Mouse (Mus musculus) heart, embryonic 14.5 days (tissue): Measurements from ENCODE around the gene Rbm15. TPM values are rescaled to one million over a fixed set of nuclear protein-coding genes. Genes with fewer than 3 reads are reported as not detected.

Experiments used
- polyA plus RNA-seq: library from polyadenylated mRNA; unstranded; fragments of >200 nt; fragmentation: Nextera tagmentation; extraction: Ambion mirVana; gene quantifications from 2 replicates; pipeline ENCODE4 v1.2.1, GENCODE M21; 2014

Rbm15 gene
- polyA plus RNA-seq, 1 experiment from 2014 or later: 11.7 TPM

Other genes starting within 250 kb of the Rbm15 start
- gene Kcna2, start 232.5 kb downstream of the Rbm15 start, polyA plus RNA-seq: 0.03 and 0.05 TPM in 2 replicates
- gene Kcna10, start 150.6 kb downstream of the Rbm15 start, polyA plus RNA-seq: not detected in 2 replicates
- gene Cym, start 111.9 kb downstream of the Rbm15 start, polyA plus RNA-seq: 0.27 and 0.32 TPM in 2 replicates
- gene A630076J17Rik, start 103.1 kb downstream of the Rbm15 start, polyA plus RNA-seq: 0.30 TPM in 1 of 2 replicates, not detected in the other
- gene Prok1, start 94.0 kb downstream of the Rbm15 start, polyA plus RNA-seq: not detected in 2 replicates
- 182 and 207 TPM in 2 replicates for gene Lamtor5, start 54.8 kb downstream of the Rbm15 start, polyA plus RNA-seq
- gene Slc16a4, start 42.4 kb downstream of the Rbm15 start, polyA plus RNA-seq: 2.3 and 3.1 TPM in 2 replicates
- gene Kcnc4, start 125.9 kb upstream of the Rbm15 start, polyA plus RNA-seq: 0.08 and 0.12 TPM in 2 replicates
- 4.5 and 5.2 TPM in 2 replicates for gene Slc6a17, start 184.3 kb upstream of the Rbm15 start, polyA plus RNA-seq
- not detected in 2 replicates for gene Ubl4b, start 221.4 kb upstream of the Rbm15 start, polyA plus RNA-seq